Mouse (Mus musculus) forebrain, embryonic 11.5 days (tissue): ENCODE data around the gene Plxnb2. TPM values are rescaled to one million over a fixed set of nuclear protein-coding genes. Genes with fewer than 3 reads are reported as not detected.
A peak's percentile ranks its signal among the peaks of the same experiment; 100 is the strongest.

Source experiments
- ATAC-seq: fragments of 200-750 bp; cut with Nextera tagmentation; replicated peaks from 2 replicates; pipeline ENCODE4 v1.8.0; 2017; ENCODE audit warnings: moderate TSS enrichment; ENCODE audit not compliant: low FRiP score
- DNase-seq: peaks from one replicate; pipeline ENCODE4 v3.0.0-alpha.2; 2017; ENCODE audit warnings: low spot score
- H3K27ac ChIP-seq: fragments of 300-500 bp; sonication (generic); 2 replicates; pipeline ENCODE4 v1.5.1; 2014; ENCODE audit warnings: low read depth, low read length
- H3K27me3 ChIP-seq: fragments of 300-500 bp; sonication (generic); 2 replicates; pipeline ENCODE4 v1.6.1; 2014; ENCODE audit warnings: mild to moderate bottlenecking, low read length, mixed read lengths; ENCODE audit not compliant: control insufficient read depth, insufficient read depth
- H3K36me3 ChIP-seq: fragments of 300-500 bp; sonication (generic); 2 replicates; pipeline ENCODE4 v1.6.1; 2014; ENCODE audit warnings: mild to moderate bottlenecking, low read length, moderate library complexity, mixed read lengths; ENCODE audit not compliant: control insufficient read depth, insufficient read depth
- H3K4me1 ChIP-seq: fragments of 300-500 bp; sonication (generic); replicated peaks from 2 replicates; pipeline ENCODE4 v1.6.1; 2014; ENCODE audit warnings: low read length, mixed read lengths; ENCODE audit not compliant: control insufficient read depth, insufficient read depth
- H3K4me2 ChIP-seq: fragments of 300-500 bp; sonication (generic); 2 replicates; pipeline ENCODE4 v1.6.1; 2014; ENCODE audit warnings: low read depth, mild to moderate bottlenecking, low read length, moderate library complexity, mixed read lengths; ENCODE audit not compliant: severe bottlenecking
- H3K4me3 ChIP-seq: fragments of 300-500 bp; sonication (generic); 2 replicates; pipeline ENCODE4 v1.5.1; 2014; ENCODE audit warnings: low read depth, low read length
- H3K9ac ChIP-seq: fragments of 300-500 bp; sonication (generic); 2 replicates; pipeline ENCODE4 v1.6.1; 2014; ENCODE audit warnings: low read length
- H3K9me3 ChIP-seq: fragments of 300-500 bp; sonication (generic); 2 replicates; pipeline ENCODE4 v1.6.1; 2016; ENCODE audit warnings: low read length, mixed read lengths; ENCODE audit not compliant: control insufficient read depth
- WGBS: fragments of 180-500 bp; shearing (Covaris S2); extraction: QIAGEN DNeasy Blood & Tissue Kit; methylation state at CpG from one replicate; pipeline ENCODE4 v1.1.7; 2014; 5-methylcytosine and 5-hydroxymethylcytosine counted together
- polyA plus RNA-seq: library from polyadenylated mRNA; unstranded; fragments of >200 nt; fragmentation: Nextera tagmentation; extraction: Ambion mirVana; gene quantifications from 2 replicates; pipeline ENCODE4 v1.2.1, GENCODE M21; 2014

The Plxnb2 gene
- polyA plus RNA-seq, 1 experiment from 2014 or later, result 176 TPM

DNA sequence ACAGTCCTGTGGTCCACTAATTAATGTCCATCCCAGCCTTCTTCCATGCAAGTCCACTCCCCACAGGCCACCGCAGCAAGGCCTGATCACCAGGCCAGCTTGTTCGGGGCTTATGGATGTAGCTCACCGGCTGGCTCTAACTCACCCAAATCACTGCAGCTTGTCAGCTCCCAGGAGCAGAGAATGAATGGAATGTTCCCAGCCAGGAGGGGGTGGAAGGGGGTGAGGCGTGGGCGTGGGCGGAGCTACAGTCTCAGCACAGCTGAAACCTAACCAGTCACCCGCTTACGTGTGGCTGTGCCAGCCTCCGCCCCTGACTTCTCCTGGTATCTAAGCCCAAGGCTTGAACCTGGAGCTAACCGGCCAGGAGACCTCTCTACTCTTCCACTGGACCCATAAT is 11.2 kb downstream of the Plxnb2 start:
- Histone ChIP-seq H3K27ac (no peak overlapping the region), H3K36me3 (peaks cover 17% of the 10 kb centered on the region), H3K4me3 (no peak overlapping the region), H3K4me2 (no peak overlapping the region), H3K9ac (peak overlapping the region; percentile 16; the same call in 1 of the 2 replicates), H3K4me1 (peaks cover 36% of the 10 kb centered on the region), H3K27me3 (no peaks in the 10 kb centered on the region), H3K9me3 (no peaks in the 10 kb centered on the region)
- ATAC-seq (peak; percentile 50; the same call in 1 of the 2 replicates), DNase-seq (peak; percentile 86)
- 4% methylated on average over 10 of the region's 10 CpGs for WGBS

DNA sequence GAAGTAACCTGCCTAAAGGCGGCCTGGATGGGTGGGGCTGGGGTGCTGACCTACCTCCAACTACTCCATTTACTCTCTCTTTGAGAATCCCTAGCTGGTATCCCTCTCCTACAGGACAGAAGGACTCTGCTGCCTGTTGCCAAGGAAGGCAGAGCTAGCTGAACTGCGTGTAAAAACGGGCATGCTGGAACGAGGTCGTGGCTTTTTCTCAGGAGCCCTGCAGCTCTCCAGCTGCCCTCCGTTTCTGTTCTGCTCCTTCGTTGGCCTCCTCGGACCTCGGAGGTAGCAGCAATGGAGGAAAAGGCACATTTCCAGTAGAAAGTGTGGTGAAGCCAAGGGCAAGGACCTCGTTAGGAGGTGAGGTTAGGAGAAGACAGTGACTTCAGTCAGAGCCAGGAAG is 11.7 kb downstream of the Plxnb2 start:
- peaks cover 31% of the 10 kb centered on the region for H3K4me1 ChIP-seq
- no peak overlapping the region for H3K27ac ChIP-seq
- H3K36me3 ChIP-seq, result peaks cover 22% of the 10 kb centered on the region
- H3K4me2 ChIP-seq, result no peak overlapping the region
- DNase-seq (no peak), ATAC-seq (no peak)
- H3K9me3 ChIP-seq, result no peaks in the 10 kb centered on the region
- H3K27me3 ChIP-seq, result no peaks in the 10 kb centered on the region
- WGBS, result 64% methylated on average over 10 of the region's 10 CpGs
- peak overlapping the region; percentile 16; the same call in 1 of the 2 replicates for H3K9ac ChIP-seq
- no peak overlapping the region for H3K4me3 ChIP-seq

DNA sequence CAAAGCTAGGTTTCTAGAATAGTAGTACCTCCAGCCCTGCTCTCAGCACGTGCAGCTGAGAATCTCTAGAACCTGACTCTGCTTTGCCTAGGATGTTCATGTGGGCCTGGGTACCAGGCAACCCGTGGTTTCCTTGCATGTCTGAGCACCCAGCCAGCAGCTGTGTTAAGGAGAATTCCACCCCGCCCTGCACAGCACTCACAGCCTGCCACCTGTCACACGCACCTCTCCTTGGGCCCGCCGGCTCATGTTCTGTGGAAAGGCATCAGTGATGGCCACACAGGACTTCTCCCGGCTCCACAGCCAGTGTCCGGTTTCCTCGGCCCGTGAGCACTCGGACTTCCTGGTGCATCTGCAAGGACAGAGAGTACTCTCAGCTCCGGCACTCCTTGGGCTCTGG is 15.1 kb downstream of the Plxnb2 start:
- Histone ChIP-seq H3K27me3 (no peaks in the 10 kb centered on the region), H3K36me3 (peaks cover 50% of the 10 kb centered on the region), H3K27ac (no peak overlapping the region), H3K9me3 (no peaks in the 10 kb centered on the region), H3K9ac (no peak overlapping the region), H3K4me3 (no peak overlapping the region), H3K4me1 (peaks cover 12% of the 10 kb centered on the region; the same call in 1 of the 2 replicates), H3K4me2 (no peak overlapping the region)
- 94% methylated on average over 12 of the region's 12 CpGs for WGBS
- ATAC-seq (no peak), DNase-seq (no peak)

DNA sequence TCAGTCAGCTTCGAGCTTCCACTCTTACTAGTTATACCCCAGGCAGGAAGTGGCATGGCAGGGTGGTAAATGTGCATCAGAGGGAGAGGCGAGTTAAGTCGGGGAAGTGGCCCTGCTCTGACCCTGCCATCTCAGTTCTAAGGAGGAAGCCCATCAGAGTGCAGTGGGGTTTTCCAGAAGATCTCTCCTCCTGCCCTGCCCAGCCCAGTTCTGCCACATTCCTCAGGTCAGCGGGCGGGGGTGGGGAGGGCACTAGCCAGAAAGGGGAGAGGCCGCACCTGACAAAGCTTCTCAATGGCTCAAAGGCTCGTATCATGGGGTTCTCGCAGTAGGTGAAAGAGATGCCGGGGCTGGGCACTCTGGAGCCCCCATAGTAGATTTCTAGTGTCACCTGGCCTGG is 19.2 kb downstream of the Plxnb2 start:
- H3K4me2 ChIP-seq, result no peak overlapping the region
- peaks cover 57% of the 10 kb centered on the region for H3K36me3 ChIP-seq
- no peaks in the 10 kb centered on the region for H3K4me1 ChIP-seq
- H3K9me3 ChIP-seq, result no peaks in the 10 kb centered on the region
- DNase-seq (no peak), ATAC-seq (no peak)
- no peak overlapping the region for H3K9ac ChIP-seq
- H3K27me3 ChIP-seq, result no peaks in the 10 kb centered on the region
- no peak overlapping the region for H3K4me3 ChIP-seq
- WGBS, result 83% methylated on average over 9 of the region's 9 CpGs
- H3K27ac ChIP-seq, result no peak overlapping the region

DNA sequence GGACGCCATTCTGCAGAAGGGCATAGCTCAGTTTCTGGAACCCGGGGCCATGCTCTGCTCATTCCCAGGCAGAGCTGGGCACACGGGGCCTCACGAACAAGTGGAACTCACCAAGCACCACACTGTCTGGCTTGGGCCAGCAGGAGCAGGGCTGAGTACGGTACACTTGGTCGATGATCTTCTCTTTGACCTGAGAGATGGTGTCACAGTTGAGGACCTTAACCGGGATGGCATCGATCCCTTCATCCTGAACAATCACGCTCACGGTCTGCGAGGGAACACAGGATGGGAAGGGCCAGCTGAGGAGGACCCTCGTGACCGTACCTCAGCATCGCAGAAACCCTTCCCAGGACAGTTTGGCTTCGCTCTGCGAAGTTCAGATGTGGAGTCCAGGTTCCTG is 22.1 kb downstream of the Plxnb2 start:
- Histone ChIP-seq H3K4me2 (no peak overlapping the region), H3K36me3 (peaks cover 56% of the 10 kb centered on the region), H3K27ac (no peak overlapping the region), H3K9me3 (no peaks in the 10 kb centered on the region), H3K4me1 (no peaks in the 10 kb centered on the region), H3K9ac (no peak overlapping the region), H3K27me3 (no peaks in the 10 kb centered on the region), H3K4me3 (no peak overlapping the region)
- 90% methylated on average over 16 of the region's 16 CpGs for WGBS
- no peak for DNase-seq
- no peak for ATAC-seq

DNA sequence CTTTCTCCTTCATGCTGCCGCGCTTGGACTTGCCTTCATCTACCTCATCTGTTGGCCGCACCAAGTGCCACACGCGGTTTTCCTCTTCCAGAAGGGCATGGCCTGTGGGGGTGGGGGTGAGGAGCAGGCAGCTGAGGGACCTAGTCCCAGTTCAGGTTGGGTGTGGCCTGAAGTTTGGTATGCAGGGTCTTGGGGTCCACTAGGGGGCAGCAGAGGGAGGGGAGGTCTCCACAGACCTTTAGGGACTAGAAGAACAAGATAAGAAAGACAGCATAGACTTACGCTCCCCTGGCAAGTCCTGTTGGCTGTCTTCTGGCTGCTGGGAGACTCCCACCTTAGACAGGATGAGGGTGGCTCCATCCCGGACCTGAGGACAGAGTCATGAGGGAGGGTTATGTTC is 22.6 kb downstream of the Plxnb2 start:
- H3K4me1 ChIP-seq, result no peaks in the 10 kb centered on the region
- H3K9me3 ChIP-seq, result no peaks in the 10 kb centered on the region
- DNase-seq (peak; percentile 86), ATAC-seq (peak; percentile 45)
- no peak overlapping the region for H3K9ac ChIP-seq
- peaks cover 52% of the 10 kb centered on the region for H3K36me3 ChIP-seq
- H3K4me2 ChIP-seq, result no peak overlapping the region
- H3K27me3 ChIP-seq, result no peaks in the 10 kb centered on the region
- 71% methylated on average over 7 of the region's 7 CpGs for WGBS
- H3K27ac ChIP-seq, result no peak overlapping the region
- no peak overlapping the region for H3K4me3 ChIP-seq

DNA sequence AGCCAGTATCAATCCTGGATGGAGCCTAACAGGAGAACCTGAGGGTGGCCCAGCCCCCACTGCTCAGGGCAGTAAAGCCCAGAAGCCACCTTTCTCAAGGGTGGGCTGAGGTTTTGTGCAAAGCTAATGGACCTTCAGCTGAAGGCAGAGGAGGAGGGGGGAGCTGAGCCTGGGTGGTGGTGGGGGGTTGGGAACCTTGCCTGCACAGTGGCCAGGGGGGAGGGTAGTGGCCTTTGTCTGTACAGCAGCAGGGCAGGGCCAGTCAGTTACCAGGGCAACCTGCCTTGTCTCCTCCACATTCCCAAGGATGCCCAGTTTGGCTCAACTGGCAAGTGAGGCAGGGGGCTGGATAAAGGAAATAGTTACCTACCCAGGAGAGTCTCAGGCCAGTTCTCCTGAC is 28.3 kb downstream of the Plxnb2 start:
- Histone ChIP-seq H3K4me2 (peak overlapping the region; percentile 24), H3K4me1 (peaks cover 25% of the 10 kb centered on the region), H3K36me3 (peaks cover 15% of the 10 kb centered on the region), H3K9me3 (no peaks in the 10 kb centered on the region), H3K4me3 (no peak overlapping the region), H3K9ac (peak overlapping the region; percentile 27), H3K27me3 (no peaks in the 10 kb centered on the region), H3K27ac (peak overlapping the region; percentile 69)
- ATAC-seq (peak; percentile 74), DNase-seq (peak; percentile 85)

DNA sequence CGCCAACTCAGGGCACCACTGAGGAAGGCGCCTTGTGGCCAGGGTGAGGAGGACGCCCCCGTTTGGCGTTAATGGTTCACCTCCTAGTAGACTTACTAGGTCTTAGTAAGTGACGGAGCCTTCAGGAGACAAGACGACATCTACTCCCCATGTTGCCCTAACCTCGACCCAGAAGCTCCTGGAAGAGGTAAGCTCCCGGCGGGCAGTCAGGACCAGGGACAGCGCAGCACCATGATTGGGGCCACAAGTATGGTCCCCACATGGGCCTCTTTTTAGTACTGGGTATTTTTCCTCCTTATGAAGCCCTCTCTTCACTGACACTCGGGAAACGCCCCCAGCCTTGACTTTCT is 30.6 kb downstream of the Plxnb2 start:
- no peaks in the 10 kb centered on the region for H3K9me3 ChIP-seq
- H3K27me3 ChIP-seq, result no peaks in the 10 kb centered on the region
- 0 out of 2 replicates have a peak, but pooled peaks have one; percentile 8 for ATAC-seq

DNA sequence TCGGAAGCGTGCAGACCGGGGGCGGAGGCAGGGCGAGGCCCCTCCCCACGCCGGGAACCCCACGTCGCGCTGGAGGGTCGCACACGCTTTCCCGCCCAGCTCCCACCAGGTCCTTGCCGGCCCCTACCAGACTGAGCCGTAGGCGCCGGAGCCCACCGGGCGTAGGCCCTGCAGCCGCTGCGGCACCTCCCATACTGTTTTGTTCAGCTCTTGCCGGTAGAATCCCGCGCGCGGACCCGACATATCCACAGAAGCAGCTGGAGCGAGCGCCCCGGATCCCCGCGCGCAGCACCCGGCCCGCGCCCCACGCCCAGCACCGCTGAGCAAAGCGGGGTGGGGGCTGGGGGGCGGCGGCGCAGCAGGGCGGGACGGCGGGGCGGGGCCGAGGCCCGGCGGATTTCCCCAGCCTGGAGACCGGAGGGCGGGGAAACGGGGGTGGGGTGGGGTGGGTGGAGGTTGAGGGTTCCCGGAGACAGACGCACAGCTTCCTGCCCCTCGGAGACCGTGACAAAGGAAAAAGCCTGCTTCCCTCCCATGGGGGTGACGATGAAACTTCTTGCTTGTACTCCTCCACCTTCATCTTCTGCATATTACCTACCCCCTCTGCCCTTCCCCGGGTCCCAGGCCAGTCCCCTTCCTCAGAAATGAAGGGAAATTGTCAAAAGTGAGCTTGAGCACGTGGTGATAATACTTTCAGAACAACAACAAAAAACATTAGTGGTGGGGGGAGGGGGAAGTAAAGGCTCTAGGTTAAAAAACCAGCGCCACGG is 31.1 kb downstream of the Plxnb2 start, which contains the start of gene Mapk11:
Gene Mapk11, minus strand, starts transcription at position 358 of the 770 bp plus-strand sequence.
- peak within 1 kb of the TSS; percentile 84 for H3K27ac ChIP-seq
- peaks cover 32% of the 10 kb centered on the region for H3K4me1 ChIP-seq
- peak within 1 kb of the TSS; percentile 90 for H3K4me2 ChIP-seq
- ATAC-seq (peak; percentile 63), DNase-seq (peak; percentile 85)
- peak within 1 kb of the TSS; percentile 93 for H3K9ac ChIP-seq
- H3K9me3 ChIP-seq, result no peaks in the 10 kb centered on the region
- no peaks in the 10 kb centered on the region for H3K27me3 ChIP-seq
- no peaks in the 10 kb centered on the region for H3K36me3 ChIP-seq
- under 1% methylated on average over 55 of the region's 61 CpGs for WGBS
- peak within 1 kb of the TSS; percentile 61 for H3K4me3 ChIP-seq

More for the DNA sequence above, 30.6 kb downstream of the Plxnb2 start:
- Histone ChIP-seq H3K36me3 (no peaks in the 10 kb centered on the region), H3K4me1 (peaks cover 32% of the 10 kb centered on the region), H3K4me2 (peak overlapping the region; percentile 90), H3K9ac (peak overlapping the region; percentile 93), H3K4me3 (peak overlapping the region; percentile 61), H3K27ac (peak overlapping the region; percentile 84; the same call in 1 of the 2 replicates)
- peak; percentile 75 for DNase-seq
- 1% methylated on average over 13 of the region's 13 CpGs for WGBS
